Mouse (Mus musculus) testis, adult 2 months (tissue): ENCODE measurements around the gene Rpain. TPM values are rescaled to one million over a fixed set of nuclear protein-coding genes. Genes with fewer than 3 reads are reported as not detected.

ENCODE experiments used
- H3K27ac ChIP-seq: fragments of 200-500 bp; 2 replicates; pipeline ENCODE4 v1.5.1; 2012; ENCODE audit warnings: low read depth, low read length; ENCODE audit not compliant: control insufficient read depth, insufficient read depth
- H3K27me3 ChIP-seq: fragments of 200-500 bp; 2 replicates; pipeline ENCODE4 v1.6.1; 2012; ENCODE audit warnings: mild to moderate bottlenecking, low read length, moderate library complexity; ENCODE audit not compliant: control insufficient read depth, insufficient read depth
- H3K36me3 ChIP-seq: fragments of 200-500 bp; 2 replicates; pipeline ENCODE4 v1.6.1; 2012; ENCODE audit warnings: mild to moderate bottlenecking, low read length; ENCODE audit not compliant: control insufficient read depth, insufficient read depth
- H3K4me1 ChIP-seq: fragments of 200-500 bp; 2 replicates; pipeline ENCODE4 v1.6.1; 2012; ENCODE audit warnings: low read length; ENCODE audit not compliant: control insufficient read depth, insufficient read depth
- H3K4me3 ChIP-seq: fragments of 200-500 bp; 2 replicates; pipeline ENCODE4 v1.5.1; 2012; ENCODE audit warnings: low read depth, mild to moderate bottlenecking, low read length, moderate library complexity, mixed read lengths; ENCODE audit not compliant: control insufficient read depth
- CTCF ChIP-seq: fragments of 200-500 bp; IDR thresholded peaks from 2 replicates; pipeline ENCODE4 v1.5.1; 2012; ENCODE audit warnings: low read depth, mild to moderate bottlenecking, inconsistent platforms, low read length, moderate library complexity; ENCODE audit not compliant: control insufficient read depth, insufficient read depth, insufficient replicate concordance
- POLR2A ChIP-seq: fragments of 200-500 bp; IDR thresholded peaks from 2 replicates; pipeline ENCODE4 v1.6.1; 2012; ENCODE audit warnings: low read depth, mild to moderate bottlenecking, inconsistent platforms, low read length, moderate library complexity; ENCODE audit not compliant: control insufficient read depth
- polyA plus RNA-seq: library from polyadenylated mRNA; depleted of rRNA; stranded (reverse); fragments of >200 nt; gene quantifications from 2 replicates; pipeline ENCODE4 v1.2.3, GENCODE M21; 2012

Rpain gene
- polyA plus RNA-seq, 1 experiment = 78.5 TPM

- no peaks in the 10 kb centered on the region for H3K27me3 ChIP-seq
- no peaks in the 10 kb centered on the region for H3K4me1 ChIP-seq
- H3K4me3 ChIP-seq = no peak overlapping the region
- no peak overlapping the region for H3K27ac ChIP-seq
- peaks cover 3% of the 10 kb centered on the region; the same call in 1 of the 2 replicates for H3K36me3 ChIP-seq
- TF ChIP-seq CTCF (no peak), POLR2A (no peak)
Measured at GRCm38 (mm10) chr11:70960786-70961554, 9.0 kb upstream of the Rpain start.

GRCm38 (mm10) chr11:70964222-70964907 lies 5.6 kb upstream of the Rpain start:
- Histone ChIP-seq H3K27ac (no peak overlapping the region), H3K27me3 (no peaks in the 10 kb centered on the region), H3K4me3 (no peak overlapping the region), H3K36me3 (peaks cover 1% of the 10 kb centered on the region; the same call in 1 of the 2 replicates), H3K4me1 (peaks cover 4% of the 10 kb centered on the region; the same call in 1 of the 2 replicates)
- TF ChIP-seq CTCF = no peak
- no peak for TF ChIP-seq POLR2A

DNA sequence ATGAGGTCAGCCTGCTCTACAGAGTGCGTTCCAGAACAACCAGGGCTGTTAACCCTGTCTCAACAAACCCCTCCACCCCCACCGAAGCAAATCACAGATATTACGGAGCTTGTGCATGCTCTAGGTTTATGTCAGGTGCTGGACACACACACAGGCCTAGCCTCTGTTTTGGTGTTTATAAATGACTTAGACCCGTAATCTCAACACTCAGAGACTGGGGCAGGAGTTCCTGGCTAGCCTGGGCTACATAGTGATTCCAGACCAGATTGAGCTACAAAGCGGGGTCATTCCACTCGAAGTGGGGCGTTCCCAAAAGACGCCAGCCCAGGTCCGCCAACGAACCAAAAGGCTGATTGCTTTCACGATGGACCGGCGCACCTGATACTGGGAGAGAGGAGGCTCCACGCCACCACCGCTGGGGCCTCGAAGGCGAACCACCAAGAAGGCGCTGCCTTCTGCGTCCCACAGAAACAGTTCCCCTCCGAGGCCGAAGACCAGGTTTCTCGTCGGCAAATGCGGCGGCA lies 680 bp upstream of the Rpain start:
- Histone ChIP-seq H3K4me3 (peak overlapping the region; percentile 89), H3K36me3 (peaks cover under 1% of the 10 kb centered on the region; the same call in 1 of the 2 replicates), H3K4me1 (peaks cover 4% of the 10 kb centered on the region), H3K27ac (peak overlapping the region; percentile 90), H3K27me3 (no peaks in the 10 kb centered on the region)
- 0 out of 2 replicates have a peak, but pooled peaks have one; percentile 1 for TF ChIP-seq CTCF
- TF ChIP-seq POLR2A = no peak

GRCm38 (mm10) chr11:70970560-70971540 lies 837 bp downstream of the Rpain start:
- TF ChIP-seq CTCF (no peak), POLR2A (no peak)
- H3K27me3 ChIP-seq = no peaks in the 10 kb centered on the region
- peak overlapping the region; percentile 94 for H3K27ac ChIP-seq
- peaks cover 4% of the 10 kb centered on the region for H3K4me1 ChIP-seq
- H3K4me3 ChIP-seq = peak overlapping the region; percentile 89
- H3K36me3 ChIP-seq = no peaks in the 10 kb centered on the region

DNA sequence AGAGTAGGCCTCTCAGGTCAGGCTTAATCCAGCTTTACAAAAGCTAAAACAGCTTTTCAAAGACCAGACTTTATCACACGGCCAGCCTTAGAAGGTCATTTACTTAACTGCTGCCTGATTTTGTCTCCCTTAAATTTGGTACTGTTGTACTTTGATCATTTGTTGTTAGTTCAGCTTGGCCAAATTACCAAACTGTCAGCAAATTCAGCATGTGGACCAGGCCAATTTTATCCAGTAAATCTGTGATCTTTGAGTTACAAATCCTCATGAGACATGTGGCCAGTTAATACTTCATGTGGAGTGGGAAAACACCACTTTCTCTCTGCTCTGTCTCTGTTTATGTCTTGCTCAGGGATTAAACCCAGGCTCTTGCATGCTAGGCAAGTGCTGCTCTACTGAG lies 2.6 kb downstream of the Rpain start:
- Histone ChIP-seq H3K4me1 (peaks cover 4% of the 10 kb centered on the region), H3K36me3 (peaks cover 2% of the 10 kb centered on the region; the same call in 1 of the 2 replicates), H3K27ac (no peak overlapping the region), H3K27me3 (no peaks in the 10 kb centered on the region), H3K4me3 (peak overlapping the region; percentile 58)
- no peak for TF ChIP-seq CTCF
- no peak for TF ChIP-seq POLR2A

- H3K4me1 ChIP-seq = peaks cover 2% of the 10 kb centered on the region
- peaks cover 2% of the 10 kb centered on the region; the same call in 1 of the 2 replicates for H3K36me3 ChIP-seq
- H3K27me3 ChIP-seq = no peaks in the 10 kb centered on the region
- TF ChIP-seq CTCF (no peak), POLR2A (no peak)
- H3K4me3 ChIP-seq = no peak overlapping the region
- no peak overlapping the region for H3K27ac ChIP-seq
Measured at GRCm38 (mm10) chr11:70973947-70974346, 3.9 kb downstream of the Rpain start.
